Mouse (Mus musculus) cerebellum, adult 2 months (tissue): ENCODE results near the gene Tsga10ip.

Experiments
- CTCF ChIP-seq: fragments of 200-500 bp; IDR thresholded peaks from 2 replicates; pipeline ENCODE4 v1.5.1; 2011; ENCODE audit warnings: low read depth, mild to moderate bottlenecking, control low read depth, low read length, moderate library complexity, borderline replicate concordance; ENCODE audit not compliant: insufficient read depth
- POLR2A ChIP-seq: fragments of 200-500 bp; IDR thresholded peaks from 2 replicates; pipeline ENCODE4 v1.6.1; 2011; ENCODE audit warnings: low read length, control low read depth, borderline replicate concordance; ENCODE audit not compliant: insufficient read depth

GRCm38 (mm10) chr19:5449673-5450072 lies 47.3 kb upstream of the Tsga10ip start:
- no peak for TF ChIP-seq CTCF
- TF ChIP-seq POLR2A = no peak
